Mouse (Mus musculus) megakaryocyte, embryonic 14.5 days (primary cell): ENCODE results near the gene Crispld2.

Experiments
- FLI1 ChIP-seq: IDR thresholded peaks from 2 replicates; pipeline ENCODE4 v1.6.1; 2012; ENCODE audit warnings: low read length, inconsistent platforms, mixed read lengths
- GATA1 ChIP-seq: IDR thresholded peaks from 3 replicates; pipeline ENCODE4 v1.6.1; 2012; ENCODE audit warnings: mixed read lengths, low read length, inconsistent platforms, borderline replicate concordance

- TF ChIP-seq GATA1 (no peak), FLI1 (no peak)
Measured at GRCm38 (mm10) chr8:119984085-119984484, 8.2 kb upstream of the Crispld2 start.
